Comparison of ENCODE assay signal across 8 mouse cellular contexts in the genomic region with DNA sequence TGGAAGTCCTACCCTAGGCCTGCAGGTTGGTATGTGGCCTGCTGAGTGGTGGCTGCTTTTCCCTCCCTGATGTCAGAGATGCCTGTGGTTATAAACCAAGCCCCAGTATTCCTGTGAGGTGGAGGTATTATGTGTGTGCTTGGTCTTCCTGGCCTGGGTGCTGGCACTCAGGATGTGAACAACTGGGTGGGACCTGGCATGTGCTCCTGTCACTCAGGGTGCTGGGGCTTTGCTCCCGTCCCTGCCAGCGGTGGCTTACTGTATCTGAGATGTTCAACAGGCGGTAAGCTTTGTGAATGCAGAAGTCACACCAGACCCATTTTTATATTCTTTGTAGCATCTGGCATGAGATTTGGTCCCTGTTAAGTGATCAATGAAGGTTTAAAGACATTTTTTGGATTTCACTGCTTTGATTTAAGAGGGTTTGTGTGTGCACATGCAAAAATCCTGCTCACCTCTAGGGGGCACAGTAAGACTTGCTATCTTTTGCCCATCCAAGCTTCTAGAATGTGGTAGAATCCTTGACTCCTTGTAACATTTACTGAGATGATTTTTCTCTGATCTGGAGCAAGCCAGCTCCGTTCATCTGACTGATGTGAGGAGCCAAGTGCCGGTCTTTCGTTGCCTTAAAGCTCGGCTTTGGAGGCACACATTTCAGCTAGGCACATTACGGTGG. TPM values are rescaled to one million over a fixed set of nuclear protein-coding genes. Genes with fewer than 3 reads are reported as not detected.
DNase-seq lines count a peak whose midpoint lies in the region; ATAC-seq and TF ChIP-seq lines count a peak whose summit lies in the region.

No protein-coding gene starts in this region.

- no peak overlapping the region for H3K4me3 ChIP-seq in heart, postnatal 0 days (ENCODE audit: low read depth, low read length)
- H3K4me3 ChIP-seq in heart, embryonic 11.5 days (ENCODE audit: low read depth, low read length) = no peak overlapping the region
- H3K4me3 ChIP-seq in embryonic facial prominence, embryonic 15.5 days (replicated peaks) = no peak overlapping the region
- no peak overlapping the region for H3K4me3 ChIP-seq in hindbrain, embryonic 14.5 days (replicated peaks; ENCODE audit: low read length)
- H3K4me3 ChIP-seq in stomach, embryonic 14.5 days (ENCODE audit: low read depth, low read length) = no peak overlapping the region

- TF ChIP-seq EP300 in heart, postnatal 0 days (IDR thresholded peaks at IDR 0.05; ENCODE audit: low read depth) = no peak

- H3K27ac ChIP-seq in heart, postnatal 0 days (ENCODE audit: low read depth) = no peak overlapping the region
- no peak overlapping the region for H3K27ac ChIP-seq in heart, embryonic 11.5 days (ENCODE audit: low read depth, low read length)
- H3K27ac ChIP-seq in embryonic facial prominence, embryonic 15.5 days (replicated peaks) = 0 out of 2 replicates have a peak overlapping the region, but pooled peaks have one; percentile 6
- H3K27ac ChIP-seq in hindbrain, embryonic 14.5 days = no peak overlapping the region; the same call in 1 of the 2 replicates
- H3K27ac ChIP-seq in stomach, embryonic 14.5 days (ENCODE audit: low read length) = peak overlapping the region; percentile 84; the same call in 1 of the 2 replicates

- H3K9me3 ChIP-seq in heart, postnatal 0 days (replicated peaks; ENCODE audit: control insufficient read depth, low read length) = no peaks in the 10 kb centered on the region
- no peaks in the 10 kb centered on the region for H3K9me3 ChIP-seq in heart, embryonic 11.5 days (replicated peaks; ENCODE audit: control insufficient read depth, low read length)
- H3K9me3 ChIP-seq in embryonic facial prominence, embryonic 15.5 days (replicated peaks) = no peaks in the 10 kb centered on the region
- no peaks in the 10 kb centered on the region for H3K9me3 ChIP-seq in hindbrain, embryonic 14.5 days (ENCODE audit: control insufficient read depth, low read length)
- no peaks in the 10 kb centered on the region for H3K9me3 ChIP-seq in stomach, embryonic 14.5 days (ENCODE audit: control insufficient read depth, low read depth, low read length)

- H3K36me3 ChIP-seq in heart, postnatal 0 days (replicated peaks; ENCODE audit: control insufficient read depth, insufficient read depth, low read length) = no peaks in the 10 kb centered on the region
- no peaks in the 10 kb centered on the region for H3K36me3 ChIP-seq in heart, embryonic 11.5 days (ENCODE audit: control insufficient read depth, insufficient read depth, low read length)
- H3K36me3 ChIP-seq in embryonic facial prominence, embryonic 15.5 days = no peaks in the 10 kb centered on the region
- 0 out of 2 replicates have a peak, but pooled peaks cover 2% of the 10 kb centered on the region for H3K36me3 ChIP-seq in hindbrain, embryonic 14.5 days (replicated peaks; ENCODE audit: control insufficient read depth, insufficient read depth)
- no peaks in the 10 kb centered on the region; the same call in 1 of the 2 replicates for H3K36me3 ChIP-seq in stomach, embryonic 14.5 days (ENCODE audit: control insufficient read depth, insufficient read depth, low read length)

- ATAC-seq in heart, postnatal 0 days (ENCODE audit: insufficient read depth, low read depth) = no peak
- ATAC-seq in heart, embryonic 11.5 days (replicated peaks; ENCODE audit: insufficient number of reproducible peaks, low FRiP score, low TSS enrichment) = no peak; the same call in 1 of the 2 replicates
- no peak for ATAC-seq in embryonic facial prominence, embryonic 15.5 days (ENCODE audit: insufficient number of reproducible peaks, low FRiP score, low TSS enrichment, low read depth)
- peak; percentile 56; the same call in 1 of the 2 replicates for ATAC-seq in hindbrain, embryonic 14.5 days (ENCODE audit: low FRiP score)
- 0 out of 2 replicates have a peak, but pooled peaks have one; percentile 24 for ATAC-seq in megakaryocyte-erythroid progenitor cell, adult 5-6 weeks (replicated peaks; ENCODE audit: low FRiP score, low TSS enrichment, poor library complexity, severe bottlenecking)
- ATAC-seq in stomach, embryonic 14.5 days (ENCODE audit: insufficient number of reproducible peaks, insufficient read depth, low FRiP score, low read depth) = no peak

- peak; percentile 41 for DNase-seq in heart, postnatal 0 days (ENCODE audit: low spot score)
- DNase-seq in adrenal gland, postnatal 14 days = peak; percentile 75
- peak; percentile 88 for DNase-seq in hindbrain, embryonic 14.5 days (ENCODE audit: low spot score)
- DNase-seq in left cerebral cortex, adult 11 months (ENCODE audit: low spot score) = peak; percentile 75

- TF ChIP-seq CTCF in heart, postnatal 0 days (IDR thresholded peaks at IDR 0.05; ENCODE audit: low read depth) = peak; percentile 65

- H3K9ac ChIP-seq in heart, postnatal 0 days (replicated peaks; ENCODE audit: low read depth, low read length) = no peak overlapping the region
- H3K9ac ChIP-seq in heart, embryonic 11.5 days (ENCODE audit: low read depth, low read length) = no peak overlapping the region
- no peak overlapping the region for H3K9ac ChIP-seq in embryonic facial prominence, embryonic 15.5 days
- H3K9ac ChIP-seq in hindbrain, embryonic 14.5 days = peak overlapping the region; percentile 28; the same call in 1 of the 2 replicates
- H3K9ac ChIP-seq in stomach, embryonic 14.5 days (replicated peaks; ENCODE audit: low read depth, low read length) = no peak overlapping the region

- WGBS in heart, postnatal 0 days = 80% methylated on average over 8 of the region's 8 CpGs
- WGBS in heart, embryonic 11.5 days (ENCODE audit: insufficient replicate concordance) = 88% methylated on average over 8 of the region's 8 CpGs
- WGBS in embryonic facial prominence, embryonic 15.5 days = 48% methylated on average over 8 of the region's 8 CpGs
- WGBS in hindbrain, embryonic 14.5 days = 64% methylated on average over 8 of the region's 8 CpGs
- WGBS in stomach, embryonic 14.5 days = 52% methylated on average over 8 of the region's 8 CpGs

- no peak overlapping the region for H3K4me2 ChIP-seq in heart, postnatal 0 days (ENCODE audit: low read depth, low read length)
- no peak overlapping the region for H3K4me2 ChIP-seq in heart, embryonic 11.5 days
- no peak overlapping the region for H3K4me2 ChIP-seq in embryonic facial prominence, embryonic 15.5 days (replicated peaks)
- H3K4me2 ChIP-seq in hindbrain, embryonic 14.5 days (replicated peaks) = 0 out of 2 replicates have a peak overlapping the region, but pooled peaks have one; percentile 12
- no peak overlapping the region for H3K4me2 ChIP-seq in stomach, embryonic 14.5 days (replicated peaks; ENCODE audit: low read depth, low read length)

- no peaks in the 10 kb centered on the region for H3K27me3 ChIP-seq in heart, postnatal 0 days (ENCODE audit: control insufficient read depth, insufficient read depth, low read length)
- H3K27me3 ChIP-seq in heart, embryonic 11.5 days (ENCODE audit: control insufficient read depth, insufficient read depth, low read length) = no peaks in the 10 kb centered on the region
- H3K27me3 ChIP-seq in embryonic facial prominence, embryonic 15.5 days = peaks cover 19% of the 10 kb centered on the region
- no peaks in the 10 kb centered on the region for H3K27me3 ChIP-seq in hindbrain, embryonic 14.5 days (ENCODE audit: control insufficient read depth, insufficient read depth, low read length)
- no peaks in the 10 kb centered on the region for H3K27me3 ChIP-seq in stomach, embryonic 14.5 days (ENCODE audit: control insufficient read depth, insufficient read depth, low read length)

- H3K4me1 ChIP-seq in heart, postnatal 0 days (ENCODE audit: control insufficient read depth, insufficient read depth) = no peaks in the 10 kb centered on the region
- H3K4me1 ChIP-seq in heart, embryonic 11.5 days (ENCODE audit: control insufficient read depth, insufficient read depth, low read length) = no peaks in the 10 kb centered on the region
- H3K4me1 ChIP-seq in embryonic facial prominence, embryonic 15.5 days = peaks cover 29% of the 10 kb centered on the region
- H3K4me1 ChIP-seq in hindbrain, embryonic 14.5 days (replicated peaks; ENCODE audit: control insufficient read depth, insufficient read depth, low read length) = peaks cover 39% of the 10 kb centered on the region
- peaks cover 32% of the 10 kb centered on the region for H3K4me1 ChIP-seq in stomach, embryonic 14.5 days (ENCODE audit: control insufficient read depth, insufficient read depth, low read length)

RNA-seq across cellular contexts. Expression of gene Wars, which starts 9.8 kb away (rescaled TPM):
- total RNA-seq in heart, postnatal 0 days (2014; rRNA removed; ENCODE audit: low replicate concordance) = 52.4 and 80.1 TPM in 2 replicates
- polyA plus RNA-seq in heart, postnatal 0 days (2015; fragmentation: Nextera tagmentation; extraction: Ambion mirVana) = 39.4 and 43.0 TPM in 2 replicates
- polyA plus RNA-seq in heart, embryonic 11.5 days (2014; fragmentation: Nextera tagmentation; extraction: Ambion mirVana) = 77.2 and 78.2 TPM in 2 replicates
- 50.3 and 56.5 TPM in 2 replicates for total RNA-seq in adrenal gland, postnatal 14 days (2021)
- 62.9 and 65.8 TPM in 2 replicates for polyA plus RNA-seq in embryonic facial prominence, embryonic 15.5 days (2015; fragmentation: Nextera tagmentation; extraction: Ambion mirVana)
- 101 and 111 TPM in 2 replicates for polyA plus RNA-seq in hindbrain, embryonic 14.5 days (2014; fragmentation: Nextera tagmentation; extraction: Ambion mirVana)
- total RNA-seq in megakaryocyte-erythroid progenitor cell, adult 5-6 weeks (2014; fragmentation: Nextera tagmentation) = 48.8 and 56.3 TPM in 2 replicates
- total RNA-seq in megakaryocyte-erythroid progenitor cell, adult 5-6 weeks (2017) = 54.6 and 74.4 TPM in 2 replicates
- polyA plus RNA-seq in stomach, embryonic 14.5 days (2014; fragmentation: Nextera tagmentation; extraction: Ambion mirVana) = 94.2 and 100 TPM in 2 replicates

RNA-seq across cellular contexts. Expression of gene Wdr25, which starts 10.3 kb away (rescaled TPM):
- total RNA-seq in heart, postnatal 0 days (2014; rRNA removed; ENCODE audit: low replicate concordance) = 3.5 and 12.9 TPM in 2 replicates
- polyA plus RNA-seq in heart, postnatal 0 days (2015; fragmentation: Nextera tagmentation; extraction: Ambion mirVana) = 3.9 and 5.3 TPM in 2 replicates
- 3.3 and 5.6 TPM in 2 replicates for polyA plus RNA-seq in heart, embryonic 11.5 days (2014; fragmentation: Nextera tagmentation; extraction: Ambion mirVana)
- 4.9 and 6.7 TPM in 2 replicates for total RNA-seq in adrenal gland, postnatal 14 days (2021)
- 7.1 and 9.9 TPM in 2 replicates for polyA plus RNA-seq in embryonic facial prominence, embryonic 15.5 days (2015; fragmentation: Nextera tagmentation; extraction: Ambion mirVana)
- 1.8 and 4.0 TPM in 2 replicates for polyA plus RNA-seq in hindbrain, embryonic 14.5 days (2014; fragmentation: Nextera tagmentation; extraction: Ambion mirVana)
- 9.4 and 9.7 TPM in 2 replicates for total RNA-seq in megakaryocyte-erythroid progenitor cell, adult 5-6 weeks (2014; fragmentation: Nextera tagmentation)
- total RNA-seq in megakaryocyte-erythroid progenitor cell, adult 5-6 weeks (2017) = 3.0 and 6.9 TPM in 2 replicates
- 6.8 and 6.9 TPM in 2 replicates for polyA plus RNA-seq in stomach, embryonic 14.5 days (2014; fragmentation: Nextera tagmentation; extraction: Ambion mirVana)

Comparison
In these comparisons a context has a peak if more than half of its experiments do, and no peak if none do; other contexts are left out.
1. ATAC-seq: peak in hindbrain, embryonic 14.5 days (single experiment) and megakaryocyte-erythroid progenitor cell, adult 5-6 weeks (single experiment); none in heart, postnatal 0 days (single experiment), heart, embryonic 11.5 days (single experiment), embryonic facial prominence, embryonic 15.5 days (single experiment) and stomach, embryonic 14.5 days (single experiment).
2. H3K27ac ChIP-seq: peak in embryonic facial prominence, embryonic 15.5 days (single experiment) and stomach, embryonic 14.5 days (single experiment); none in heart, postnatal 0 days (single experiment), heart, embryonic 11.5 days (single experiment) and hindbrain, embryonic 14.5 days (single experiment).
3. Peak in every context shown above with its lines, with median percentiles within 50 percentile points of each other: DNase-seq.